Mouse (Mus musculus): ENCODE measurements around the gene Nhsl1. TPM values are rescaled to one million over a fixed set of nuclear protein-coding genes. Genes with fewer than 3 reads are reported as not detected.

Gene Nhsl1
- total and polyA plus RNA-seq, 3 experiments: not detected

- Histone ChIP-seq H3K4me3 (ENCODE audit: control insufficient read depth in 1 of 2, insufficient read depth in 1 of 2, low read depth in 2 of 2, low read length in 2 of 2) (no peak overlapping the region), H3K27ac (ENCODE audit: control insufficient read depth, low read depth, low read length) (no peak overlapping the region), H3K9me3 (replicated peaks; ENCODE audit: insufficient read depth, low read length) (no peaks in the 10 kb centered on the region), H3K79me2 (ENCODE audit: control insufficient read depth, insufficient read depth, low read length, poor library complexity) (no peaks in the 10 kb centered on the region), H3K9ac (ENCODE audit: control insufficient read depth, low read depth, low read length, poor library complexity, severe bottlenecking) (no peak overlapping the region), H3K36me3 (ENCODE audit: control insufficient read depth in 1 of 2, insufficient read depth in 2 of 2, low read length in 2 of 2) (no peaks in the 10 kb centered on the region), H3K27me3 (ENCODE audit: control insufficient read depth in 1 of 2, insufficient read depth in 2 of 2, low read length in 2 of 2) (no peaks in the 10 kb centered on the region), H3K4me1 (ENCODE audit: control insufficient read depth in 1 of 2, insufficient read depth in 2 of 2, low read length in 2 of 2) (no peaks in the 10 kb centered on the region)
- TF ChIP-seq POLR2A (IDR thresholded peaks at IDR 0.05; ENCODE audit: control insufficient read depth in 1 of 2, insufficient read depth in 1 of 2, low read depth in 1 of 2, low read length in 2 of 2, poor library complexity in 1 of 2) (no peak), ZNF384 (IDR thresholded peaks at IDR 0.05; ENCODE audit: low read depth, low read length) (no peak), MAZ (IDR thresholded peaks at IDR 0.05; ENCODE audit: low read depth, low read length) (no peak), MYB (IDR thresholded peaks at IDR 0.05; ENCODE audit: low read depth, low read length) (no peak), RCOR1 (IDR thresholded peaks at IDR 0.05; ENCODE audit: low read depth, low read length) (no peak), NELFE (IDR thresholded peaks at IDR 0.05; ENCODE audit: low read depth, low read length) (no peak), BHLHE40 (IDR thresholded peaks at IDR 0.05; ENCODE audit: borderline replicate concordance, low read depth, low read length) (no peak), USF1 (IDR thresholded peaks at IDR 0.05; ENCODE audit: low read depth, low read length) (no peak), POLR2AphosphoS2 (IDR thresholded peaks at IDR 0.05; ENCODE audit: low read length) (no peak), MAX (IDR thresholded peaks at IDR 0.05; ENCODE audit: low read length) (no peak), UBTF (IDR thresholded peaks at IDR 0.05; ENCODE audit: borderline replicate concordance, insufficient read depth, low read depth, low read length) (no peak), ELF1 (IDR thresholded peaks at IDR 0.05; ENCODE audit: low read depth, low read length) (no peak)
- DNase-seq (ENCODE audit: low read depth, low spot score): no peak
Measured at GRCm38 (mm10) chr10:18366697-18367096, 47.9 kb downstream of the Nhsl1 start.

GRCm38 (mm10) chr10:18368111-18368510 is 49.3 kb downstream of the Nhsl1 start:
- Histone ChIP-seq H3K9ac (ENCODE audit: control insufficient read depth, low read depth, low read length, poor library complexity, severe bottlenecking) (no peak overlapping the region), H3K9me3 (replicated peaks; ENCODE audit: insufficient read depth, low read length) (no peaks in the 10 kb centered on the region), H3K4me1 (ENCODE audit: control insufficient read depth in 1 of 2, insufficient read depth in 2 of 2, low read length in 2 of 2) (no peaks in the 10 kb centered on the region), H3K27ac (ENCODE audit: control insufficient read depth, low read depth, low read length) (no peak overlapping the region), H3K27me3 (ENCODE audit: control insufficient read depth in 1 of 2, insufficient read depth in 2 of 2, low read length in 2 of 2) (no peaks in the 10 kb centered on the region), H3K36me3 (ENCODE audit: control insufficient read depth in 1 of 2, insufficient read depth in 2 of 2, low read length in 2 of 2) (no peaks in the 10 kb centered on the region), H3K4me3 (ENCODE audit: control insufficient read depth in 1 of 2, insufficient read depth in 1 of 2, low read depth in 2 of 2, low read length in 2 of 2) (no peak overlapping the region), H3K79me2 (ENCODE audit: control insufficient read depth, insufficient read depth, low read length, poor library complexity) (no peaks in the 10 kb centered on the region)
- no peak for DNase-seq (ENCODE audit: low read depth, low spot score)
- TF ChIP-seq HCFC1 (IDR thresholded peaks at IDR 0.05; ENCODE audit: low read depth, low read length) (no peak), UBTF (IDR thresholded peaks at IDR 0.05; ENCODE audit: borderline replicate concordance, insufficient read depth, low read depth, low read length) (no peak), CTCF (IDR thresholded peaks at IDR 0.05 in 2 of 3, conservative IDR thresholded peaks at IDR 0.05 in 1 of 3; ENCODE audit: control insufficient read depth in 1 of 3, insufficient read depth in 1 of 3, low read depth in 2 of 3, low read length in 3 of 3, poor library complexity in 1 of 3, severe bottlenecking in 1 of 3) (no peak), CHD2 (IDR thresholded peaks at IDR 0.05; ENCODE audit: low read length) (no peak), ZNF384 (IDR thresholded peaks at IDR 0.05; ENCODE audit: low read depth, low read length) (no peak), TBP (IDR thresholded peaks at IDR 0.05; ENCODE audit: low read depth, low read length) (no peak), RAD21 (IDR thresholded peaks at IDR 0.05; ENCODE audit: low read depth, low read length) (no peak), MAX (IDR thresholded peaks at IDR 0.05; ENCODE audit: low read length) (no peak), EP300 (IDR thresholded peaks at IDR 0.05; ENCODE audit: low read depth in 1 of 2, low read length in 2 of 2) (no peak), ZKSCAN1 (IDR thresholded peaks at IDR 0.05; ENCODE audit: low read depth, low read length) (no peak), CHD1 (IDR thresholded peaks at IDR 0.05; ENCODE audit: low read depth, low read length) (no peak), ZC3H11A (IDR thresholded peaks at IDR 0.05; ENCODE audit: low read depth, low read length) (no peak), RCOR1 (IDR thresholded peaks at IDR 0.05; ENCODE audit: low read depth, low read length) (no peak), POLR2AphosphoS5 (IDR thresholded peaks at IDR 0.05; ENCODE audit: borderline replicate concordance, low read depth, low read length) (no peak), ETS1 (IDR thresholded peaks at IDR 0.05; ENCODE audit: low read depth, low read length) (no peak), USF1 (IDR thresholded peaks at IDR 0.05; ENCODE audit: low read depth, low read length) (no peak), MAZ (IDR thresholded peaks at IDR 0.05; ENCODE audit: low read depth, low read length) (no peak), POLR2A (IDR thresholded peaks at IDR 0.05; ENCODE audit: control insufficient read depth in 1 of 2, insufficient read depth in 1 of 2, low read depth in 1 of 2, low read length in 2 of 2, poor library complexity in 1 of 2) (no peak)

Data from MEL (cell line).